Mouse (Mus musculus): ENCODE results near the gene Cbx5.
A peak's percentile ranks its signal among the peaks of the same experiment; 100 is the strongest.

The Cbx5 gene

DNA sequence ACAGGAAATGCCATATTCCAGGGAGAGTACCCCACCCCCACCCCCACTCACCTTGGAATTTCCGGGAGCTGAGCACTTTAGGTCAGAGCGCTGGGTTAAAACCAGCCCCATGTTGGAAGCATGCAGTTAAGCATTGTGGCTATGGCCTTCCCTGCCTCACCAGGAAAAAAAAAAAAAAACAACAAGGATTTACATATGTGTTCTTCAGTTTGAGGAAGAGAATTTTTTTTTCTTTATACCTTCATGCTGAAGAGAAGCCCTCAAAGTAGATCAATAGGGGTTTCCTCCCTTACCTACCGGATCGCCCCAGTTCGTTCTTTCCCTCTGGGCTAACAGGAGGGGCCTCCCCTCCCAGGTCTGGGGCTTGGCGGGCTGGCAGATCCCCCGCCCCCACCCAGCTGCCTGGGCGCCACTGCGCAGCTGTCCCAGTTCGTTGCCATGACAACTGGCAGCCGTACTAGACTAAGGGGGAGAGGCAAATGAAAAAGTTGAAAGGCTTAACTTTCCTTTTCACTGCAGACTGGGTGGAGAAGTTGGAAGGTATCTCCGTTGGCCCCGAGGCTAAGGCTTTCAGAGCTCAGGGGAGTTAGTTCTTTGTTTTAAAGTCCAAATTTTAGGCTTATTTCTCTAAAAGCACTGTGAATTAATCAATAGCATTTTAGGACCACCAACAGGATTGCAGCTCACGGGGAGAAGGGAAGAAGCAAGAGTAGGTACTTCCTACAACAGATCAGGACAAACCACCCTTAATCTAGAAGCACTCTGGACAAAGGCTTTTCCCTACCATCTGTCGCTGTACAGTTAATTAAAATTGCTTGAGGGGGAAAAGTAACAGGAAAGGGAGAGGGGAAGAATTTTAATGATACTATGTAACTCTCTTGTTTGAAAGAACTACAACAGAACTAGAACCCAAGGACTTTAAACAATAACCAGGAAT is 24.4 kb downstream of the Cbx5 start:
- DNase-seq (ENCODE audit: low spot score in 2 of 2): peak; percentile 63 to 86

DNA sequence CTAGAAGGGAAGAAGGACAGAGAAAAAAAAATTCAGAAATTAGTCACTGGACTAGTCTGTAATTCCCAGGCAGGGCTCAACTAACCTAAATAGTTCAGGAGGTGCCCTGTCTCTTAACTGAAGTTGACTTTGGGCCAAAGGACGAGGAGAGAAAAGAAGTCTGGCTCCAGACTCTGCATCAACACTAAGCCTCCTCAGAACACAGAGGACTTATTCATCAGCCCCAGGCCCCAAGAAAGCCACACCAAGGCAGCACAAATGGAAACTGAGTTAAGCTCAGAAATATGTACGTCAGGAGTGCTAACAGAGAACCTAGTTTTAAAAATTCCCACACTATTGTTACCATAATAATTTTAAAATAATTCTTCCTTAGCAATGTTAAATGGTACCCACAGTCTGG is 25.5 kb downstream of the Cbx5 start:
- no peak for DNase-seq (ENCODE audit: low spot score in 2 of 2)

DNA sequence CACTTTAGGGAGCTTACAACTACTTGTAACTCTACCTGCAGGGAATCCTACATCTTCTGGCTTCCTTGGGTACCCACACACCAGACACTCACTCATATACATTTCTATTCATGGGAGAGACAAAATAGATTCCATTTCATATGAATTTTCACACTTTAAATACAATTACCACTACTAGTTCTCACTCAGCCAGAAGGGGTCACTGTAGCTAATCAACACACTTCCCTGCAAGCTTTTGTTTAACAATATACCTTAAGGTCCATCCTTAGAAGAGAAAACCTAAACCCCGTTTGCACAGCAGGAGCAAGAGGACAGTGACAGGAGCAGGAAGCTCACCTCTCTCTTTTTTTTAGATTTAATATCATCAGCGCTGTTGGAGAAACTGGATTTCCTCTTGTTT is 34.5 kb downstream of the Cbx5 start:
- no peak for DNase-seq (ENCODE audit: low spot score in 2 of 2)

DNA sequence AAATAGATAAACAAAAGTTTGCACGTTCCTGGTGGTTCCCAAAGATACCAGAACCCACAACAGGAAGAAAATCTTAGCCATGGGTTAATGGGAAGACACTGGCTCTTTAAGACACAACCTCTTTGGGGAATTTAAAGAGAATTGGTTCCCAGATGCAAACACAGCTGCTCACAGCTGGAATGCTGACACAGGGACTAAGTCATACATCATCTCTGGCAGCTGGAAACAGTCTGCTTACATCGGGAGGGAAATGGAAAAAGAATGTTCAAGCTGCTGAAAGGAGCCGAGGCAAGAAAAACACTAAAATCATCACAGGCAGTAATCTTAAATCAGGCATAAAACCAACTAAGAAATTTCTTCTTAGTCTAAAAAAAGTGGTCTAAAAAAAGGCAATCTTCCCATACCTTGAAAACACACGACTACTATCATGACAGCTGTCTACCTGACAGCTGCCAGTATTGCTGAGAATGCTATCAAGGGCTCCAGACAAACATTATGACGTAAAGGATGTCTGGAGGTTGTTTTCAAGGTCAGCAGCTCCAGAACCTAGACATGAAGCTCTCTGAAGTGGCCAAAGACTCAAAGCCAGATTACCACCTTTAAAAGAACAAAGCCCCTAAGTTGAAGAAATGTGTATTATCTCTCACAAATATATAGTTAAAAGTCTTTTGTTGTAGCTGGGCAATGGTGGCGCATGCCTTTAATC is 37.4 kb downstream of the Cbx5 start:
- DNase-seq (ENCODE audit: low spot score in 2 of 2): no peak

DNA sequence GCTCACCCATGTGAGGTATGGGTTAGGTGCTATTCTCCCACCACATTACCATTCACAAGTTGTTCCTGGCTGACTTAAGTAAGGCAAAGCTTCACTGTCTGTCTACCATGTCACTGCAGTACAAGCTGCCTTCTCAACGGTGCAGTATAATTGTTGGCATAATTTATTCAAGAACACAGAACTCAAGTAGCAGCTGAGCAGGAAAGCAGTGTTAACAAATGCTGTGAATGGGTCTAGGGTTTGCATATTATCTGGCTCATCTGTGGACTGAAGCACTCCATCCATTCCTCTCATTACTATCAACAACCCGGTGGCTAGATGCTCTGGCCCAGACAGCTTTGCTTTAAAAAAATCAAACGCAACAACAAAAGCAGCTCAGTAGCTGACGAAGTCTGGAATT is 41.8 kb downstream of the Cbx5 start:
- DNase-seq (ENCODE audit: low spot score in 2 of 2): no peak

DNA sequence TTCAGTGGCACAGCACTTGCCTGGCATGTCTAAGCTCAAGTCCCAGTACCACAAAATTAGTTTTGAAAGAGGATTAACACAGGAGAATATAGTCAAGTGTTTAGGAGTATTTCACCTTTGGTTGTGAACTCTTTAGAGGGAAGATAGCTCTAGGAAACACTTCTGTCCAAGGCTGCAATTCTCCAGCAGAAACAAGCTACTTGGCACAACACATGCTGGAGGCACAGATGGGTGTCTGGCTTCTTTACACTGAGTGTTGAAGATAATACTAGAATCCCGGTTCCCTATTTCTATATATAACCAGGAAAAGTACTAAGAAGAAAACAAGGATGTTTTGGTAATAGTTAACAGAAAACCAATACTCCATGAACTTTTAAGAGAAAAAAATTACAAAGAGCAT is 42.8 kb downstream of the Cbx5 start:
- DNase-seq (ENCODE audit: low spot score in 2 of 2): no peak

DNA sequence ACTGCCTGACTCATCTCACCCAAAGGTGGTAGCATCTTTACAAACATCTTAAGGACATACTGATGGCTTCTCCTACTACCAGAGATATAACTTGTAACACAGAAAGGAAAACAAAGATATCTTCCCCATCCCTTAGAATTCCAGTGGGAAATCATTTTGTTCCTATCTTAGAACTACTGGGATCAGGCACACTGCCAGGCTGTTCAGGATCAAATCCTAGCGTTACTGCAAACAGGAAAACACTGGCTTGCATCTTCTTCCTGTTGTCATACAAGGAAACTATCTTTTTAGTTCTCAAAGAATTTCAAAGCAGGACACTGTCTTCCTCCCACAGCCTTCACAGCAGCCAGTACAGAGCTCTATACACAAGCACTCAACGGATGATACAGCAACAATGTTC is 46.0 kb downstream of the Cbx5 start:
- no peak for DNase-seq (ENCODE audit: low spot score in 2 of 2)

DNA sequence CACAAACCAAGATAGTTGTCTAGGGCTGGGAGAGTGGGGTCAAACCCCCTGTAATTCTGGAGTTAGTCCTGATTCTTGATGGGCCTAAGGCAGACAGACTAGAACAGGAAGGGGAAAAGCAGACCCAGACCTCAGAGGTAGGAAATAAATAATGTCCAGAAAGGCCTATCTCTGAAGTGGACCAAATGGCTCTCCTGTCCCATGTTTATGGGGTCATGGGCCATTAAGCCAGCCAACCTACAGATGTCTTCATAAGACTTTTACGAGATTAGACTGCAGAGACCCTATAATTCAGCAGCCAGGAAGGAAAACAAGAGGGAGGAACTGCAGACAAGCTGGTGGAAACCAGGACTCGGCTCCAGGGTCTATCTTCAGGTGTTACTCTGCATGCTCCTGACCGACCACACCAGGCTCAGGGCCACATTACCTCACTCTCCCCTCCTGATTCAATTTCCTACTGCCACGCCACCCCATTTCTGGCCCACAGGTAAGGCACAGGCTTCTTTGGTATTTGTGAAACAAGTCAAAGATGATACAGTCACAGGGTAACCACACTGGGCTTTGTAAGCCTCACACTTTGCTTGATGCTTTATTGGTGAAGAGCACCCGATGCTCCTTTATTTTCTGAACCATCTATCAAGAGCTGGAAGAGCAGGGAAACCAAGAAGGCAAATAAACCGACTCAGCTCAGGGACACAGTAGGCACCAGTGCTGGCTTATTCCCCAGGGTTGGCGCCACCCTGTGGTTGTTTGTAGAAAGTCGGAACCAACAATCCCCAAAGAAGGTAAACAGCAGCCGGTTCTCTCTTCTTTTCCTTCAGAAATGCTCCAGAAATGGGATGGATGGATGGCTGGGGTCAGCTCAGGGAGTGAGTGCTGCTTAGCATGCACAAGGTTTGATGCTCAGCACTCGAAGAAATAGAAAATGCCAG is 48.8 kb downstream of the Cbx5 start:
- DNase-seq (ENCODE audit: low spot score in 2 of 2): no peak

DNA sequence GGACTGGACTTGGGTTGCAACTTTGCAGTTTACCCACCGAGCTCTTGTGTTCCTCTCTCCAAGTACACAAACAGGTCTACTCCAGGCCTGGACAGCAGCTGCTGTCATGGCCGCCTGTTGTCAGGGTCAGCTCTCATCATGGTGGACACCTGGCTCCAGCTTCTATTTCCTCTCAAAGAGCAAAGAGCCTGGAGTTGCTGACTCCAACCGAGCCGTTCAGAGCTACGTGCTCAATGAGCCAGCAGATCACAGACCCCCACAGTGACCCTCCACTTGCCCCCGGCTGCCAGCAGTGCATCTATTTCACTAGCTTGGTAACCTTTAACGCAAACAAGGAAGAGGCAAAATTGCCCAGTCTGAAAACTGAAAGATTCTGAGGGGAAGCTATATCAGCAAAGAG is 49.5 kb downstream of the Cbx5 start:
- no peak for DNase-seq (ENCODE audit: low spot score in 2 of 2)

DNA sequence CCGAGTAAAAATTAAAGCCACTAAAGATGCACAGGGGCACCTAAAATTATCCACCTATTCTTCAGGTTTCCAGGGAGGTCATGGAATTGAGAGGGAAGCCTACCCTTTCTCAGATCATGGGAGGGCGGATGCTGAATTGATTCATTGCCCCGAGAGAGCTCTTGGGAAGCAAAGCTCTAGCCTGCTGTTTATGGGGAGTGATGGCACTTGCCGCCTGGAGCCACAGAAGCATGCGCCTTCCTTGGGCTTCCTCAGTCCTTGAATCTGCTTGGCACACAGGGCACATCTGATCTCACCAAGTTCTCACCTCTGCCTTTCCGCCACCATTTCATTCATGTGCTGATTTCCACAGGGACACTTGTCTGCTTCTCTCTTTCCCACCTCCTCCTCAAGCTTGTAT is 51.8 kb downstream of the Cbx5 start:
- no peak for DNase-seq (ENCODE audit: low spot score in 2 of 2)

DNA sequence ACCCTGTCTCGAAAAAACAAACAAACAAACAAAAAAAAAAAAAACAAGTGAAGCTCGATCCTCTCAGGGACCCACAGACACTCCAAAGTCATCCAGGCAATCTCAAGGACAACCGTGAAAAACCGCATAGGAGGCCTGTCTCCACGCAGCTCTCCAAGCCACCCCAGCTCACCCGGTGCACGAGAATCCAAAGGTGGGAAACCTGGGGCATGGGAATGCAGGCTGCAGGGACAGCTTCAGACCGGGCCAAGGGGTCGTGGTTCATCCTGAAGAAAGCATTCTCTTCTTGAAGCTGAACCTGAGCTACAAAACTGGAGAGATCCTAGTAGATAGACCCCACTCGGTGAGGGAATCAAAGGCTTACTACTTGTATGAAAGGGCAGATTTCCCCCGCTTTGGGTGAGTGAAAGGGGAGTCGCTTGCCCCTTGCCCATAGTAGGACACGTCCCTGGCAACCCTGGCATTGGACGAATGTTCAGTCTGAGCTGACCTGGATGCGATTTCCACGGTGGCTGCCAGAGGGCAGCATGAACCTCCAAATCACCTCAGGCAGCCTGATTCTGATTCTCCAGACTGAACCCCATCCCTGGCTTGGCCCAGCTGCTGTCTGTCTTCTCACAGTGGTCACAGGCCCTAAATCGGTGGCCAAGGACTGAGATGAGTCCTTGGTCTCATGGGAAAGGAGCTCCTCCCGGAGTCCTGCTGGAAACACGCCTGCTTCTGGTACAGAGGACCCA is 54.0 kb downstream of the Cbx5 start:
- peak in 1 of 2 experiments; percentile 60 for DNase-seq (ENCODE audit: low spot score in 2 of 2)

DNA sequence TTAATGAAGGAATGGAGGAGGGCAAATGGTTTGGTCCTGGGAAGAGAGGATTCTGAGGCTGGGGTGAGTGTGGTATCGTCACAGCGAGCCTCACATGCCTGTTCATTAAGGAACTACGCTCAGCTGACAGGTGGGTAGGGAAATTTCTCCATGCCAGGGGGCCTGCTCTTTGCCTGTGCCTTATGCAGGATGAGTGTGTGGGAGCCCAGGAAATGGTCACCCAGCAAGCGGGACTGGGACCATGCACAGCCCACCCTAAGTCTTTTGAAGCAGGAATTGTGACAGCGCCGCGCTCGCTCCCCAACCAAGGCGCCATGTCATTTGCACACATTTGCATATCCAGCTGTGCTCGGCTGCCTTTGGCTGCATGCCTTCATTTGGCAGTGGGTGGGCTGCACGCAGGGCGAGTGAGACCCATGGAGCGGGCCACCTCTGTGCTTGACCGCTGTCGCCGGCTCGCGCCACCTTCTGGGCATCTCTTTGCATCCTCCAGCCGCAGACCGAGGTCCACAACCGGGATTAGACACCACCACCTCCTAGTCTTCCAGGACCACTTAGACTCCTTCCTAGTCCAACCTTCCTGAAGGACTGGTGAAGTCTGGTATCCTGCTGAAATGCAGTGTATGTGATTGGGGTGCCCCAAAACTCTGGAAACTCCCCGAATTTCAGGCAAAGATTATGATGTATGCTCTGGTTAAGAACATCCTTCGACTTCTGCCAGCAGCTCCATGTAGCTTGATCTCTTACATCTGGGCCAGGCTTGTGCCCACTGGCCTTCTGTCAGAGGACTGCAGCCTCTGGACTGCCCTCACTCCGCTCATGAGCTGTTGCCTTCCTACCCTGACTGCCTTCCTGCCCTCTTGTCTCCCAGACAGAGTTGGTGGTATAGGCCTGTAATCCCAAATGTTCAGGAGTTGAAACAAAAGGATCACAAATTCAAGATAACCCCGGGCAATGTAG is 55.7 kb downstream of the Cbx5 start:
- no peak for DNase-seq (ENCODE audit: low spot score in 2 of 2)

DNA sequence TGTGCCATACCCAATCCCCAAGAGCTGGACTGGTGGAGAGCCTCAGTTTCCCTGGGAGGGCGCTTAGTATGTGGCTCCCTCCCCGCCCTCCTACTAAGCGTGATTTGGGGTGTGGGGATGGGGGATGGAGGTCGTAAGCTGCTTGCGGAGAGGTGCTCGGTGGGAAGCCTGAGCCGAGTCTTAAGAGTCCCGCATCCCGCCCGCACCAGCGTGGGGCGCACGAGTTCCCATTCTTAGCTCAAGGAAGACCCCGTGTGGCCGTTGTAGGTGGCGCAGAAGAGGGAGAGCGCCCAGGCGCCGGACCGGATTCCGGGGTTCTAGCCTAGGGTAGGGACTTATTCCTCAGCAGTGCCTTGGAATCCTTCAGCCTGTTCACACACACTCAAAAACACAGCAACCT is 56.5 kb downstream of the Cbx5 start:
- peak in 1 of 2 experiments; percentile 60 for DNase-seq (ENCODE audit: low spot score in 2 of 2)

DNA sequence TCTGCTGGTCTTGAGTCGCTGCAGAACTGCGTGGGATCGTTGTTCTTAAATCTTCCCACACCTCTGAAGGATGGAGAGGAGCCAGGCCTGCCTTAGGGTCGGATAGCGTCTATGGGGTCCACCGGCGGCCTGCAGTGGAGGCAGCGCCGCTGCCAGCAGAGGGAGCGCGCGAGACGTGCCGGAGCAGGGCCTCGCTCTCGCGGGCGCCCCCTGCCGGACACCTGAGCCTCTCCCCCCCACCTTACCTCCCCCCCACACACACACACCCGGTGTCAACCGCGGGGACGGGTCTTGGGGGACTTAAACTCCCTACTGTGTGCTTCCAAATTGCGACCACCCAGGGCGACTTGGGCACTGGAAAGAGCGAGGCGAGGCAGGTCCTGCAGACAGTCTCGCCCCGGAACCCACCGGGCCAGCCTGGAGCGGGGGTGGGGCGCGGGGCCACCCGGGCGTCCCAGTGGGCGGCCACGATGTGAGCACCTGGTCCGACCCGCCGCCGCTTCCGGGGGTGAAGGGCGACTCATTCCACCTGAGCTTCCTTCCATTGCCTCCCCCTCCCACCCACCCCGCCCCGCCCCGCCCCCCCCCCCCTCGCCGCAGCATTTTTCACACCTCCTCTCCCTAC is 57.3 kb downstream of the Cbx5 start:
- peak in 1 of 2 experiments; percentile 64 for DNase-seq (ENCODE audit: low spot score in 2 of 2)

DNA sequence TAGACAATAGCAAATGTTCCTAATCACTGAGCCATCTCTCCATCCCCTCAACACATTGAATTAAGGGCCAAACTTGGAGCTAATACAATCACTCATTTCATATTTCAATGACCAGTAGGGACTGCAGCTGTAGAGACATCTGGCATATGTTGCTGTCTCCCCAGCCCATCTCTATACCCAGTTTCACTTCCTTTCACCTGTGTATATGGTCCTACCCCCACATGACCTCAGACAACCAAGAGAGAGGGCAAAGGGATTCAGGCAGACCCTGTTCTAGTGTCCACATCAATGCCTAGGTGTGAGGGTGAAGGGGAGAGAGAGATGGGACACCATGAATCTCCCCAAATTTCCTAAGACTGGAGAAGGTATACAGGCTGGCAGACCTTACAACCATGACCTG is 59.2 kb downstream of the Cbx5 start:
- no peak for DNase-seq (ENCODE audit: low spot score in 2 of 2)

DNA sequence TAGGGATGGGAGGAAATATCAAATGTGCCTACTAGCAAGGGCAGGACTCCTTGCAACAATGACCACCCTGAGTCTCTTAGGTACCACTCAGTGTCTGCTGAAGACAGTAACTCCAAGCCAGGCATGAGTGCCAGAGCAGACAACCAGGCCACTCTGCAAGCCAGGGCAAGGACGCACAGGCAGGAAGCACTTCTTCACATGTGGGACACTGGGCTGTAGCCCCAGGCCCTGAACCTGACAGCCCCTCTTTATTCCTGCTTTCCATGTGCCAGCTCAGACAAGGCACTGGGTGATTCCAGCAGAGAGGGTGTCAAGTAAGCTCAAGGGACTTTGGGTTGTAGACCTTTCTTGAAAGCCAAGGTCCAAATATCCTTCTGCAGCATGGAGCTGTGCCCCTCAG is 60.8 kb downstream of the Cbx5 start:
- DNase-seq (ENCODE audit: low spot score in 2 of 2): no peak

DNA sequence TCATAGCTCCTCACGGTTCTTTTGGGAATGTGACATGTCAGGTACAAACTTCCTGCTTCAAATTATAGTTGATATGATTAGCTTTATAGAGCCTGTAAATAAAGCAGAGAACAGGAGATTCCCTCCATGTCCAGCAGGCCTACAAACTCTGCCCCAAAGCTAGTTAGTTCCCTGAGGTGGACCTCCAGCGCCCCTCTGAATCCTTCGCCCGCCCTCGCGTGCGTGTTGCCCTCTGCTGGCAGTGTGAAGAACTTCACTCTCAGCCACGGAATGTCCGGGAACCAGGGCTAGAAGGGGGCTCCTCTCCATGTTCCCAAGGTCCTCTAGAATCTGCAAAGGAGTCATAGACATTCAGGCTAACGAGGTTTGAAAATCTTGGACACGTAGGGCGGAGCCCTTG is 61.5 kb downstream of the Cbx5 start:
- no peak for DNase-seq (ENCODE audit: low spot score in 2 of 2)

DNA sequence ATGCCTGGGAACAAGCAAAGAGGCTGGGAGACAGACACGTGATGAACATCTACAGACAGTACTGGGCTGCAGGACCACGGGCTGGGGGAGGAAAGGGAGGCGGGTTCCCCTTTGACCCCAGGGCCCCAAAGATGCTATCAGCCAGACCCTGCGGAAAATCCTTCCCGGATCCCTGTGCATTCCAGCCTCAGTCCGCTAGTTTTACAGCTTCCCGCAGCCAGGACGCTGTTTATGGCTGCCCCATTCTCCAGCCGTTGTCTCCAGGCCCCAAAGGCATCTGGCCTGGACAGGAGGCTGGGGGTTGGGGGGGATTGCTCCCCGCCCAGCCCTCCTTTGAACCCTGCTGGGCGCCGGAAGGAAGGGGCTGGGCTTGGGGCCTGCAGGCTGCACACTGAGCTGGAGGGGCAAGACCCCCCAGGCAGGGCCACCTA is 62.0 kb downstream of the Cbx5 start:
- DNase-seq (ENCODE audit: low spot score in 2 of 2): no peak

DNA sequence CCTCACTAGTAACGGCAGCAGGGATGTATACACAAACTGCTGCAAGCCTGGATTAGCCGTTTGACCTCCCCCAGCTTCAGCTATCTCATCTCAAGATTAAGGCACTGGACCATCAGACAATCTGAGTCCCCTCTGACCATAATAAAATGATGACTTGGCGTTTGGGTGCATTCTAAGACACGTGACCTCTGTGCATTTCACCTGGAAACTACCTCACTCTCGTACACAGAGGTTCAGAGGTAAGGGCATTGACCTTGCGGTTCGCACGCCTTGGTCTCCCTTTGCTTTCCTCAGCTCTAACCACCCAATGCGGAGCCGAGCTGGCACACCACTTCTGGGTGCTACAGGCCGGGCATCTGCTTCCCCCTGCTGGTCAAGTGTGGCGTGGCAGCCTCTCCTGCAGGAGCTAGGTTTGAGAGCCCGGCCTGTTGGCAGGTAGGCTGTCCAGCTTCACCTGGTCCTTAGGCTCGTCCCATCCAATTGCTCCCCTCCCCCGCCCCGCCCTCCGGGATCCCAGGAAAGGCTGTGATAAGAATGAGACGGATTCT is 62.7 kb downstream of the Cbx5 start:
- DNase-seq (ENCODE audit: low spot score in 2 of 2): peak in 1 of 2 experiments; percentile 91
